27 mouse cellular contexts compared by ENCODE assay signal in the genomic region with DNA sequence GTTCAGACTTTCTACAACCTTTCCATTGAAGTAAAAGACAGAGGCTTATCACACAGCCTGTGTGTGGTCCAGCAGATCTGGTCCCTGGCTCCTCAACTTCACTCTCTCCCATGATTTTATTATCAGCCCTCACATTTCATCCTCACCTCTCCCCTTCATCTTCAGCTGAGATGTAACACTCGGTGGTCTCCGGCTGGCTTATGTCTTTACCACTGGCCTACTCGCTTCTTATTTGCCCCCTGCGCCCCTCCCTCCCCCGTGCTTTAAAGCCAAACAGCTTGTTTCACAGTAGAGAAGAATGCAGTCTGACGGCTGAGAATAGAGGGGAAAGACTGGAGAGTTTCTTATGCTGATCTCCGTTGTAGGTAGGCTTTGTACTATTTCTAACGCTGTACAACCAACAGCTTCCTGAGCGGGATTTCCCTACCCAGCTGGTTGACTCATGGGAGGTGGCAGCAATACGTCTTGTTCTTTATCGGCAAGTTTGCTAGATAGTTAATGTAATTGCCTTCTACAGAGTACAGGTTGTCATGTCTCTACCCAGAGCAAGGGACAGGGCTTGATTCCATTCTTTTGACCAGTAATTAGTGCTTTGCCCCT.
DNase-seq lines count a peak whose midpoint lies in the region; ATAC-seq and TF ChIP-seq lines count a peak whose summit lies in the region.
"Had no signal": no experiment of that assay in that cellular context is flagged by ENCODE, and none has a peak within 500 bp of the region (broad histone marks: within the 10 kb centered on the region; RNA-seq: fewer than 3 reads in every experiment).

No protein-coding gene starts in this region.

- H3K27me3 ChIP-seq in lung, embryonic 14.5 days (ENCODE audit: insufficient read depth, low read length) = no peaks in the 10 kb centered on the region
- H3K27me3 ChIP-seq: embryonic facial prominence, embryonic 13.5 days; forebrain, embryonic 12.5 days; forebrain, embryonic 15.5 days; heart, embryonic 12.5 days; heart, embryonic 15.5 days; hindbrain, embryonic 13.5 days had no signal

- H3K9ac ChIP-seq in lung, embryonic 14.5 days = no peak overlapping the region
- H3K9ac ChIP-seq: embryonic facial prominence, embryonic 13.5 days; forebrain, embryonic 12.5 days; forebrain, embryonic 15.5 days; heart, embryonic 12.5 days; heart, embryonic 15.5 days; hindbrain, embryonic 13.5 days had no signal

- WGBS in lung, embryonic 14.5 days = 27% methylated on average over 11 of the region's 11 CpGs

- TF ChIP-seq CTCF in lung, embryonic 14.5 days (IDR thresholded peaks at IDR 0.05; ENCODE audit: low read depth) = no peak

- H3K4me2 ChIP-seq in lung, embryonic 14.5 days = no peak overlapping the region
- H3K4me2 ChIP-seq: embryonic facial prominence, embryonic 13.5 days; forebrain, embryonic 12.5 days; forebrain, embryonic 15.5 days; heart, embryonic 12.5 days; heart, embryonic 15.5 days; hindbrain, embryonic 13.5 days had no signal

- peak; percentile 76 for ATAC-seq in lung, embryonic 14.5 days (ENCODE audit: insufficient read depth)
- peak; percentile 96 for ATAC-seq in CD4-positive, CD25-positive, alpha-beta regulatory T cell, adult 4 months
- ATAC-seq: forebrain, embryonic 15.5 days; hindbrain, embryonic 16.5 days; intestine, postnatal 0 days had no signal

- intact Hi-C loops in gastrocnemius, postnatal 36 days (cut with DNase I) = no loop called here

- peak; percentile 59 for DNase-seq in lung, embryonic 14.5 days
- no peak for DNase-seq in lung, postnatal 14 days
- DNase-seq in CD4-positive helper T cell, adult 2 months (ENCODE audit: low read depth, low spot score) = peak; percentile 28
- DNase-seq in induced T-regulatory cell, adult 2 months (ENCODE audit: low read depth) = peak; percentile 56
- no peak for DNase-seq in gastrocnemius, postnatal 36 days
- DNase-seq in adrenal gland, postnatal 25 days = no peak
- DNase-seq: adrenal gland, adult 8-10 months; adrenal gland, postnatal 36 days; B cell, adult 2 months; cerebellum, adult 18-20 months; cerebellum, adult 9-11 months; cerebellum, postnatal 25 days; gastrocnemius, postnatal 25 days; heart, postnatal 10 days; heart, postnatal 36 days had no signal

- H3K4me3 ChIP-seq in lung, embryonic 14.5 days (ENCODE audit: low read depth, low read length) = no peak overlapping the region
- H3K4me3 ChIP-seq: embryonic facial prominence, embryonic 10.5 days; embryonic facial prominence, embryonic 13.5 days; erythroblast, embryonic 14.5 days; forebrain, embryonic 12.5 days; forebrain, embryonic 15.5 days; heart, embryonic 12.5 days; heart, embryonic 15.5 days; hindbrain, embryonic 10.5 days; hindbrain, embryonic 13.5 days had no signal

- no peaks in the 10 kb centered on the region for H3K36me3 ChIP-seq in lung, embryonic 14.5 days (ENCODE audit: insufficient read depth)
- H3K36me3 ChIP-seq: embryonic facial prominence, embryonic 10.5 days; embryonic facial prominence, embryonic 13.5 days; forebrain, embryonic 12.5 days; forebrain, embryonic 15.5 days; heart, embryonic 12.5 days; heart, embryonic 15.5 days; hindbrain, embryonic 10.5 days; hindbrain, embryonic 13.5 days had no signal

- no peaks in the 10 kb centered on the region for H3K9me3 ChIP-seq in lung, embryonic 14.5 days (ENCODE audit: low read depth, low read length)
- H3K9me3 ChIP-seq: embryonic facial prominence, embryonic 10.5 days; embryonic facial prominence, embryonic 13.5 days; forebrain, embryonic 12.5 days; forebrain, embryonic 15.5 days; heart, embryonic 12.5 days; heart, embryonic 15.5 days; hindbrain, embryonic 10.5 days; hindbrain, embryonic 13.5 days had no signal

- H3K27ac ChIP-seq in lung, embryonic 14.5 days (ENCODE audit: low read depth) = no peak overlapping the region
- H3K27ac ChIP-seq: embryonic facial prominence, embryonic 10.5 days; embryonic facial prominence, embryonic 13.5 days; forebrain, embryonic 12.5 days; forebrain, embryonic 15.5 days; heart, embryonic 15.5 days; hindbrain, embryonic 10.5 days; hindbrain, embryonic 13.5 days had no signal

- H3K4me1 ChIP-seq in lung, embryonic 14.5 days (ENCODE audit: insufficient read depth) = no peaks in the 10 kb centered on the region
- H3K4me1 ChIP-seq: embryonic facial prominence, embryonic 10.5 days; embryonic facial prominence, embryonic 13.5 days; forebrain, embryonic 12.5 days; forebrain, embryonic 15.5 days; heart, embryonic 12.5 days; heart, embryonic 15.5 days; hindbrain, embryonic 10.5 days; hindbrain, embryonic 13.5 days had no signal

Comparison
In these comparisons a context has a peak if more than half of its experiments do, and no peak if none do; other contexts are left out.
1. DNase-seq: peak in lung, embryonic 14.5 days (single experiment), CD4-positive helper T cell, adult 2 months (single experiment) and induced T-regulatory cell, adult 2 months (single experiment); none in lung, postnatal 14 days (single experiment), gastrocnemius, postnatal 36 days (0 of 2) and adrenal gland, postnatal 25 days (single experiment).